Comparison of ENCODE assay signal across 14 mouse cellular contexts in genomic region chr9:60052415-60052814, GRCm38 (mm10).
DNase-seq lines count a peak whose midpoint lies in the region; ATAC-seq and TF ChIP-seq lines count a peak whose summit lies in the region.
"Had no signal": no experiment of that assay in that cellular context is flagged by ENCODE, and none has a peak within 500 bp of the region (broad histone marks: within the 10 kb centered on the region; RNA-seq: fewer than 3 reads in every experiment).

No protein-coding gene starts in this region.

- H3K4me3 ChIP-seq in hindbrain, postnatal 0 days (ENCODE audit: low read length) = no peak overlapping the region
- H3K4me3 ChIP-seq in hindbrain, embryonic 11.5 days (ENCODE audit: low read depth, low read length) = no peak overlapping the region
- H3K4me3 ChIP-seq in lung, embryonic 14.5 days (ENCODE audit: low read depth, low read length) = no peak overlapping the region
- no peak overlapping the region for H3K4me3 ChIP-seq in E14TG2a.4 (replicated peaks; ENCODE audit: low read length)
- H3K4me3 ChIP-seq in forebrain, embryonic 14.5 days (ENCODE audit: low read depth, low read length) = no peak overlapping the region
- H3K4me3 ChIP-seq: heart, embryonic 10.5 days; limb, embryonic 10.5 days; midbrain, embryonic 15.5 days had no signal

- H3K4me1 ChIP-seq in hindbrain, postnatal 0 days (ENCODE audit: insufficient read depth, low read length) = no peaks in the 10 kb centered on the region
- H3K4me1 ChIP-seq in hindbrain, embryonic 11.5 days (replicated peaks; ENCODE audit: control insufficient read depth, insufficient read depth, low read length) = no peaks in the 10 kb centered on the region
- H3K4me1 ChIP-seq in lung, embryonic 14.5 days (ENCODE audit: insufficient read depth) = no peaks in the 10 kb centered on the region
- no peaks in the 10 kb centered on the region for H3K4me1 ChIP-seq in E14TG2a.4 (replicated peaks; ENCODE audit: low read depth, low read length)
- no peaks in the 10 kb centered on the region for H3K4me1 ChIP-seq in forebrain, embryonic 14.5 days (ENCODE audit: control insufficient read depth, insufficient read depth, low read length)
- H3K4me1 ChIP-seq: midbrain, embryonic 15.5 days had no signal

- no peak for DNase-seq in hindbrain, postnatal 0 days (ENCODE audit: low spot score)
- DNase-seq in hindbrain, embryonic 11.5 days (ENCODE audit: low spot score) = no peak
- no peak for DNase-seq in lung, embryonic 14.5 days
- DNase-seq in lung, adult 18-20 months = no peak
- peak; percentile 8 for DNase-seq in c-Kit-positive CD71-positive TER-119-positive erythroid progenitor cells, embryonic 14.5 days (ENCODE audit: low spot score)
- no peak for DNase-seq in right cerebral cortex, postnatal 36 days (ENCODE audit: low spot score in 2 of 2)
- DNase-seq in forebrain, embryonic 14.5 days (ENCODE audit: low spot score) = no peak
- DNase-seq: kidney, adult 8-10 months; lung, postnatal 14 days; right cerebral cortex, adult 18-20 months had no signal

- H3K27ac ChIP-seq in hindbrain, postnatal 0 days = no peak overlapping the region
- H3K27ac ChIP-seq in hindbrain, embryonic 11.5 days (ENCODE audit: low read depth, low read length) = no peak overlapping the region
- no peak overlapping the region for H3K27ac ChIP-seq in lung, embryonic 14.5 days (ENCODE audit: low read depth)
- no peak overlapping the region for H3K27ac ChIP-seq in forebrain, embryonic 14.5 days (ENCODE audit: low read depth, low read length)
- H3K27ac ChIP-seq: heart, embryonic 10.5 days; limb, embryonic 10.5 days; midbrain, embryonic 15.5 days had no signal

- H3K27me3 ChIP-seq in hindbrain, postnatal 0 days (ENCODE audit: insufficient read depth, low read length) = no peaks in the 10 kb centered on the region
- no peaks in the 10 kb centered on the region for H3K27me3 ChIP-seq in hindbrain, embryonic 11.5 days (ENCODE audit: control insufficient read depth, insufficient read depth, low read length)
- H3K27me3 ChIP-seq in lung, embryonic 14.5 days (ENCODE audit: insufficient read depth, low read length) = no peaks in the 10 kb centered on the region
- no peaks in the 10 kb centered on the region for H3K27me3 ChIP-seq in E14TG2a.4 (ENCODE audit: insufficient read depth, low read length)
- H3K27me3 ChIP-seq in forebrain, embryonic 14.5 days (replicated peaks; ENCODE audit: control insufficient read depth, insufficient read depth, low read length) = no peaks in the 10 kb centered on the region
- H3K27me3 ChIP-seq: midbrain, embryonic 15.5 days had no signal

- no peak overlapping the region for H3K9ac ChIP-seq in hindbrain, postnatal 0 days (replicated peaks; ENCODE audit: low read length)
- H3K9ac ChIP-seq in hindbrain, embryonic 11.5 days (ENCODE audit: low read depth, low read length) = no peak overlapping the region
- no peak overlapping the region for H3K9ac ChIP-seq in lung, embryonic 14.5 days
- H3K9ac ChIP-seq in forebrain, embryonic 14.5 days (ENCODE audit: low read length) = no peak overlapping the region
- H3K9ac ChIP-seq: midbrain, embryonic 15.5 days had no signal

- H3K9me3 ChIP-seq in hindbrain, postnatal 0 days (ENCODE audit: low read length) = no peaks in the 10 kb centered on the region
- H3K9me3 ChIP-seq in hindbrain, embryonic 11.5 days (ENCODE audit: control insufficient read depth, low read length) = no peaks in the 10 kb centered on the region
- H3K9me3 ChIP-seq in lung, embryonic 14.5 days (ENCODE audit: low read depth, low read length) = no peaks in the 10 kb centered on the region
- H3K9me3 ChIP-seq in E14TG2a.4 (ENCODE audit: low read length) = no peaks in the 10 kb centered on the region
- H3K9me3 ChIP-seq in forebrain, embryonic 14.5 days (replicated peaks; ENCODE audit: control insufficient read depth, low read length) = 0 out of 2 replicates have a peak, but pooled peaks cover 3% of the 10 kb centered on the region
- H3K9me3 ChIP-seq: limb, embryonic 10.5 days; midbrain, embryonic 15.5 days had no signal

- H3K4me2 ChIP-seq in hindbrain, postnatal 0 days (ENCODE audit: low read depth, low read length) = no peak overlapping the region
- no peak overlapping the region for H3K4me2 ChIP-seq in hindbrain, embryonic 11.5 days (replicated peaks; ENCODE audit: low read depth, low read length)
- no peak overlapping the region for H3K4me2 ChIP-seq in lung, embryonic 14.5 days
- no peak overlapping the region for H3K4me2 ChIP-seq in forebrain, embryonic 14.5 days (ENCODE audit: low read length)
- H3K4me2 ChIP-seq: midbrain, embryonic 15.5 days had no signal

- TF ChIP-seq CTCF in hindbrain, postnatal 0 days (IDR thresholded peaks at IDR 0.05; ENCODE audit: low read depth) = peak; percentile 27
- peak; percentile 41 for TF ChIP-seq CTCF in lung, embryonic 14.5 days (IDR thresholded peaks at IDR 0.05; ENCODE audit: low read depth)
- TF ChIP-seq CTCF in E14TG2a.4 (conservative IDR thresholded peaks at IDR 0.05; ENCODE audit: low read length) = peak; percentile 52

- H3K36me3 ChIP-seq in hindbrain, postnatal 0 days (ENCODE audit: insufficient read depth, low read length) = no peaks in the 10 kb centered on the region
- H3K36me3 ChIP-seq in hindbrain, embryonic 11.5 days (ENCODE audit: control insufficient read depth, insufficient read depth, low read length) = no peaks in the 10 kb centered on the region
- H3K36me3 ChIP-seq in lung, embryonic 14.5 days (ENCODE audit: insufficient read depth) = no peaks in the 10 kb centered on the region
- H3K36me3 ChIP-seq in E14TG2a.4 (ENCODE audit: insufficient read depth, low read length) = no peaks in the 10 kb centered on the region
- no peaks in the 10 kb centered on the region for H3K36me3 ChIP-seq in forebrain, embryonic 14.5 days (ENCODE audit: control insufficient read depth, insufficient read depth, low read length)
- H3K36me3 ChIP-seq: limb, embryonic 10.5 days; midbrain, embryonic 15.5 days had no signal

- 74% methylated on average over 4 of the region's 4 CpGs for WGBS in hindbrain, postnatal 0 days
- WGBS in hindbrain, embryonic 11.5 days = 71% methylated on average over 4 of the region's 4 CpGs
- 69% methylated on average over 4 of the region's 4 CpGs for WGBS in lung, embryonic 14.5 days
- 74% methylated on average over 4 of the region's 4 CpGs for WGBS in forebrain, embryonic 14.5 days

- no peak for ATAC-seq in hindbrain, postnatal 0 days
- no peak for ATAC-seq in hindbrain, embryonic 11.5 days (ENCODE audit: low FRiP score)
- no peak for ATAC-seq in lung, embryonic 14.5 days (ENCODE audit: insufficient read depth)
- no peak for ATAC-seq in forebrain, embryonic 14.5 days
- ATAC-seq: midbrain, embryonic 15.5 days had no signal
